Mouse (Mus musculus): ENCODE measurements around the gene Arhgap30. TPM values are rescaled to one million over a fixed set of nuclear protein-coding genes. Genes with fewer than 3 reads are reported as not detected.
A peak's percentile ranks its signal among the peaks of the same experiment; 100 is the strongest.

The Arhgap30 gene
- polyA plus RNA-seq, 1 experiment from 2014 or later, result 0.71 TPM

DNA sequence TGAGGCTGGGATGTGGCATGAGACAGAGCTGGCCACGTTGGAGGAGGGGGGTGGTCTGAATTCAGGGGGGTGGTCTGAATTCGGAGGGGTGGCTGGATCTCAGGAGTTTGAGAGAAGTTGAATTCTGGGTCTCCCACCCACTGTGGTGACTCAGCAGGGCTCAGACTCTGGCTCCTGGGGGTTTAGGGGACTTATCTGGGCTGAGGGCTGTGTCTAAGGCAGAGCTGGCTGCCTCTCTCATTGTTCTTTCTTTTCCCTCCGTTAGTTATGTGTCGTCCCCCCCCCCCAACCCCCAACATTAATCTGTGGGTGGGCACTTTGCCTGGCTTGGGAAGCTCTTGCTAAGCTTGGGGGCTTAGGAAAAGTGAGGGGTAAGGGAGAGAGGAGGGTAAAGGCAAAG, 14.8 kb upstream of the Arhgap30 start:
- H3K9ac ChIP-seq, result no peak overlapping the region
- ATAC-seq (ENCODE audit: low FRiP score) (no peak), DNase-seq (ENCODE audit: low spot score) (no peak)
- H3K27ac ChIP-seq, result no peak overlapping the region
- H3K4me2 ChIP-seq (replicated peaks), result no peak overlapping the region
- H3K36me3 ChIP-seq (replicated peaks; ENCODE audit: control insufficient read depth, insufficient read depth), result no peaks in the 10 kb centered on the region
- no peak overlapping the region for H3K4me3 ChIP-seq (replicated peaks; ENCODE audit: low read length)
- H3K4me1 ChIP-seq (replicated peaks; ENCODE audit: control insufficient read depth, insufficient read depth, low read length), result no peaks in the 10 kb centered on the region
- no peaks in the 10 kb centered on the region for H3K9me3 ChIP-seq (ENCODE audit: control insufficient read depth, low read length)
- 2% methylated on average over 4 of the region's 4 CpGs for WGBS
- no peaks in the 10 kb centered on the region for H3K27me3 ChIP-seq (ENCODE audit: control insufficient read depth, insufficient read depth, low read length)

DNA sequence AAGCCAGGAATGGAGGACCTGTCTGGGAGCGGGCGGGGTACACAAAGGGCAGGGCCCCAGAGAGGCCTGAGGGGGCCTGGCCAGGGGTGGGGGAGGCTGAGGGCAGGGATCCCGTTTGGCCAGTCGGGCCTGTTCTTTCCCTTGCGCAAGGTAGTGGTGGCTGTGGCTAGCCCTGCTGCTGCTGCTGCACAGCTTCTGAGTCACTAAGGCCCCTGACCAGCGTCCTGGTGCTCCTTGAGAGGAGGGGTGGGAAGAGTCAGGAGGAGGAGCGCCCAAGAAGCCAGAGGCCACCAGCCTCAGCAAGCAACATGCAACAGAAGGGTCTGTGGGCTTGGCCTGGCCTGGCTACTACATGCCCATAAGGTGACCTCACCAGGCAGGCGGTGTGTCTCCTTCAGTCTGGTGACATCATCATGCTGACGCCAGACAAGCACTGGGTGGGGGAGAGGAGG, 13.1 kb upstream of the Arhgap30 start:
- H3K27ac ChIP-seq, result no peak overlapping the region
- peaks cover 4% of the 10 kb centered on the region; the same call in 1 of the 2 replicates for H3K4me1 ChIP-seq (replicated peaks; ENCODE audit: control insufficient read depth, insufficient read depth, low read length)
- H3K9me3 ChIP-seq (ENCODE audit: control insufficient read depth, low read length), result no peaks in the 10 kb centered on the region
- H3K4me3 ChIP-seq (replicated peaks; ENCODE audit: low read length), result no peak overlapping the region
- DNase-seq (ENCODE audit: low spot score) (no peak), ATAC-seq (ENCODE audit: low FRiP score) (no peak)
- 0 out of 2 replicates have a peak, but pooled peaks cover 2% of the 10 kb centered on the region for H3K27me3 ChIP-seq (ENCODE audit: control insufficient read depth, insufficient read depth, low read length)
- 67% methylated on average over 9 of the region's 9 CpGs for WGBS
- no peaks in the 10 kb centered on the region for H3K36me3 ChIP-seq (replicated peaks; ENCODE audit: control insufficient read depth, insufficient read depth)
- no peak overlapping the region for H3K9ac ChIP-seq
- H3K4me2 ChIP-seq (replicated peaks), result no peak overlapping the region

DNA sequence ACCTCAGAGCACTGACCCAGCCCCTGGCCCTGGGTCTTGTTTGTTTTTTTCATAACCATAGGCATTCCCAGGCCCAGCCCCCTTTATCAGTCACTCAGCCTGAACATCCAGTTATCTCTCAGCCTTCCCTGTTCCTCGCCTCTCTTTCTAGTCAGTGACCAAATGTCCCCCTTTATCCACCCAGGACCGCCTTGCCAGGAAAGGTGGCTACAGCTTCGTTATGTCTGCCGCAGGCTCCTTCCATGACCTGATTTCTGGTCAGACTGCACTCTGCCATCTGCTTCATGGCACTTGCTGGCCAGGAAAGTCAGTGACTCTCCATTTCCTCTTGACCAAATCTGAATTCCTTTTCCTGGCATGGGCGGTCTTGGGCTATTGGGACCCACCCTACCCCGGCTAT, 10.5 kb upstream of the Arhgap30 start:
- no peaks in the 10 kb centered on the region for H3K9me3 ChIP-seq (ENCODE audit: control insufficient read depth, low read length)
- 0 out of 2 replicates have a peak, but pooled peaks cover 5% of the 10 kb centered on the region for H3K27me3 ChIP-seq (ENCODE audit: control insufficient read depth, insufficient read depth, low read length)
- no peak overlapping the region for H3K4me2 ChIP-seq (replicated peaks)
- no peak overlapping the region for H3K9ac ChIP-seq
- ATAC-seq (ENCODE audit: low FRiP score) (no peak), DNase-seq (ENCODE audit: low spot score) (no peak)
- no peak overlapping the region for H3K27ac ChIP-seq
- peaks cover 4% of the 10 kb centered on the region; the same call in 1 of the 2 replicates for H3K4me1 ChIP-seq (replicated peaks; ENCODE audit: control insufficient read depth, insufficient read depth, low read length)
- H3K36me3 ChIP-seq (replicated peaks; ENCODE audit: control insufficient read depth, insufficient read depth), result no peaks in the 10 kb centered on the region
- no peak overlapping the region for H3K4me3 ChIP-seq (replicated peaks; ENCODE audit: low read length)
- 92% methylated on average over 6 of the region's 6 CpGs for WGBS

DNA sequence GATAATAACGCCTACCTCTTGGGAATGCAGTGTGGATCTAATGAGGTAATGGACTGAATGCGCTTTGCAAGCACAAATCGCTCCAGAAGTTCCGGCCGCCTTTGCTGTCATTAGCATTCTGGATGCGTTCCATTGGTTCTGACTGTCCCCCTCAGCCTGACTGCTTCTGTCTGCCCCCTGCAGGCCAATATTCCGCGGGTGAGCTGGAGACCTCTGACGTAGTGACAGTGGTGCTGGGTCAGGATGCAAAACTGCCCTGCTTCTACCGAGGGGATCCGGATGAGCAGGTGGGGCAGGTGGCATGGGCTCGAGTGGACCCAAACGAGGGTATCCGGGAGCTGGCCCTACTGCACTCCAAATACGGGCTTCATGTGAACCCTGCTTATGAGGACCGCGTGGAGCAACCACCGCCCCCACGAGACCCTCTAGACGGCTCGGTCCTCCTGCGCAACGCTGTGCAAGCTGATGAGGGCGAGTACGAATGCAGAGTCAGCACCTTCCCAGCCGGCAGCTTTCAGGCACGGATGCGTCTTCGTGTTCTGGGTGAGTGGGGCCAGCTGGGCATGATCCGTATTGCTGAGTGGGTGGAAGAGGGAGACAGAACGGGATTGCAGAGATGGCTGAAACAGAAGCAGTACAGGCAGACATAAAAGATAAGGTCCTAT, 8.7 kb upstream of the Arhgap30 start:
- Histone ChIP-seq H3K27ac (peak overlapping the region; percentile 45; the same call in 1 of the 2 replicates), H3K9ac (peak overlapping the region; percentile 47), H3K36me3 (replicated peaks; ENCODE audit: control insufficient read depth, insufficient read depth) (no peaks in the 10 kb centered on the region), H3K4me3 (replicated peaks; ENCODE audit: low read length) (peak overlapping the region; percentile 28), H3K9me3 (ENCODE audit: control insufficient read depth, low read length) (no peaks in the 10 kb centered on the region), H3K4me1 (replicated peaks; ENCODE audit: control insufficient read depth, insufficient read depth, low read length) (peaks cover 4% of the 10 kb centered on the region; the same call in 1 of the 2 replicates), H3K4me2 (replicated peaks) (peak overlapping the region; percentile 50), H3K27me3 (ENCODE audit: control insufficient read depth, insufficient read depth, low read length) (0 out of 2 replicates have a peak, but pooled peaks cover 5% of the 10 kb centered on the region)
- 2% methylated on average over 31 of the region's 31 CpGs for WGBS
- DNase-seq (ENCODE audit: low spot score) (peak; percentile 78), ATAC-seq (ENCODE audit: low FRiP score) (peak; percentile 71)

DNA sequence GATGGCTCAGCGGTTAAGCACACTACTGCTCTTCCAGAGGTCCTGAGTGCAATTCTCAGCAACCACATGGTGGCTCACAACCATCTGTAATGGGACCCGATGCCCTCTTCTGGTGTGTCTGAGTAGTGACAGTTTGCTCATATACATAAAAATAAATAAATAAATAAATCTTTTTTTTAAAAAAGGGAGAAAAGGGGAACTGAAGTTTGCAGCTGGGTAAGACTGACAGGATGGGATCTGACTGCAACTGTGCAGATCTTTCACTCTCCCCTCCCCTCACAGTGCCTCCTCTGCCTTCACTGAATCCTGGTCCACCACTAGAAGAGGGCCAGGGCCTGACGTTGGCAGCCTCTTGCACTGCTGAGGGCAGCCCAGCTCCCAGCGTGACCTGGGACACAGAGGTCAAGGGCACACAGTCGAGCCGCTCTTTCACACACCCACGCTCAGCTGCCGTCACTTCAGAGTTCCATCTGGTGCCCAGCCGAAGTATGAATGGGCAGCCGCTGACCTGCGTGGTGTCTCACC, 6.6 kb upstream of the Arhgap30 start:
- Histone ChIP-seq H3K9me3 (ENCODE audit: control insufficient read depth, low read length) (no peaks in the 10 kb centered on the region), H3K4me3 (replicated peaks; ENCODE audit: low read length) (no peak overlapping the region), H3K36me3 (replicated peaks; ENCODE audit: control insufficient read depth, insufficient read depth) (no peaks in the 10 kb centered on the region), H3K27ac (no peak overlapping the region), H3K9ac (no peak overlapping the region), H3K27me3 (ENCODE audit: control insufficient read depth, insufficient read depth, low read length) (0 out of 2 replicates have a peak, but pooled peaks cover 5% of the 10 kb centered on the region), H3K4me2 (replicated peaks) (no peak overlapping the region), H3K4me1 (replicated peaks; ENCODE audit: control insufficient read depth, insufficient read depth, low read length) (peaks cover 4% of the 10 kb centered on the region; the same call in 1 of the 2 replicates)
- no peak for DNase-seq (ENCODE audit: low spot score)
- no peak for ATAC-seq (ENCODE audit: low FRiP score)
- 77% methylated on average over 11 of the region's 11 CpGs for WGBS

DNA sequence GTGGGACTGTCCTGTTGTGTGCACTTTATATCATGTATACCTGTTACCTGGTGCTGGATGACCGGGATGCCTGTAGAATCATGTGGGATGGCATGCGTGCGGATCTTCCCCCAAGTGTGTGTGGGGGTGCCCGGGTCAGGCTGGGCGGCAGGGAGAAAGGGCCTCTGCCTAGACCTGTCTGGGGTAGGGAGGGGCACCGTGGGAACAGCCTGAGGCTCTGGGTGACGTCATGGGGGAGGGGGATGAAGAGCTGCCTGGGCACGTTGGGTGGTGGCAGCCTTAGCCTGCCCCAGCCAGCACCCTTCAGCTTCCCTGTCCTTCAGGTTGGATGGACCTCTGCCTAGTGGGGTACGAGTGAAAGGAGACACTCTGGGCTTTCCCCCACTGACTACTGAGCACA, 4.4 kb upstream of the Arhgap30 start:
- Histone ChIP-seq H3K9ac (no peak overlapping the region), H3K4me3 (replicated peaks; ENCODE audit: low read length) (no peak overlapping the region), H3K27me3 (ENCODE audit: control insufficient read depth, insufficient read depth, low read length) (0 out of 2 replicates have a peak, but pooled peaks cover 5% of the 10 kb centered on the region), H3K4me2 (replicated peaks) (no peak overlapping the region), H3K4me1 (replicated peaks; ENCODE audit: control insufficient read depth, insufficient read depth, low read length) (peaks cover 4% of the 10 kb centered on the region; the same call in 1 of the 2 replicates), H3K9me3 (ENCODE audit: control insufficient read depth, low read length) (no peaks in the 10 kb centered on the region), H3K36me3 (replicated peaks; ENCODE audit: control insufficient read depth, insufficient read depth) (no peaks in the 10 kb centered on the region), H3K27ac (no peak overlapping the region)
- WGBS, result 75% methylated on average over 9 of the region's 9 CpGs
- no peak for DNase-seq (ENCODE audit: low spot score)
- ATAC-seq (ENCODE audit: low FRiP score), result no peak

DNA sequence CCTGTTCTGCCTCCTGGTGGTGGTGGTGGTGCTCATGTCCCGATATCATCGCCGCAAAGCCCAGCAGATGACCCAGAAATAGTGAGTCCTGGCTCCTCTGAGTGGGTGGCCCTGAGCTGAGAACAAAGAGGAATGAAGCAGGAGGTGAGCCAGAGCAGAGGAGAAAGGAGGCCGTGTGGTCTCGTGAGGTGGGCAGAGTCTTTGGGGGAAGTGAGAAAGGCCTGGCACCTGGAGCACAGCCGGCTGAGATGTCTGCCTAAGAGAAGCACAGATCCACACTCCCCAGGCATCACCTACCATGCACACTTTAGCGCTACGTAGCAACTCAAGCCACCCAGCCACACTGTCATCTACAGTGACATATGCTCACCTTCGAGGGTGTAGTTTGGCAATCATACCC, 3.6 kb upstream of the Arhgap30 start:
- no peak overlapping the region for H3K4me2 ChIP-seq (replicated peaks)
- H3K9ac ChIP-seq, result no peak overlapping the region
- no peak for DNase-seq (ENCODE audit: low spot score)
- no peak overlapping the region for H3K27ac ChIP-seq
- H3K27me3 ChIP-seq (ENCODE audit: control insufficient read depth, insufficient read depth, low read length), result 0 out of 2 replicates have a peak, but pooled peaks cover 5% of the 10 kb centered on the region
- H3K36me3 ChIP-seq (replicated peaks; ENCODE audit: control insufficient read depth, insufficient read depth), result no peaks in the 10 kb centered on the region
- no peak for ATAC-seq (ENCODE audit: low FRiP score)
- no peaks in the 10 kb centered on the region for H3K9me3 ChIP-seq (ENCODE audit: control insufficient read depth, low read length)
- WGBS, result 68% methylated on average over 9 of the region's 9 CpGs
- H3K4me1 ChIP-seq (replicated peaks; ENCODE audit: control insufficient read depth, insufficient read depth, low read length), result 0 out of 2 replicates have a peak, but pooled peaks cover 1% of the 10 kb centered on the region
- no peak overlapping the region for H3K4me3 ChIP-seq (replicated peaks; ENCODE audit: low read length)

DNA sequence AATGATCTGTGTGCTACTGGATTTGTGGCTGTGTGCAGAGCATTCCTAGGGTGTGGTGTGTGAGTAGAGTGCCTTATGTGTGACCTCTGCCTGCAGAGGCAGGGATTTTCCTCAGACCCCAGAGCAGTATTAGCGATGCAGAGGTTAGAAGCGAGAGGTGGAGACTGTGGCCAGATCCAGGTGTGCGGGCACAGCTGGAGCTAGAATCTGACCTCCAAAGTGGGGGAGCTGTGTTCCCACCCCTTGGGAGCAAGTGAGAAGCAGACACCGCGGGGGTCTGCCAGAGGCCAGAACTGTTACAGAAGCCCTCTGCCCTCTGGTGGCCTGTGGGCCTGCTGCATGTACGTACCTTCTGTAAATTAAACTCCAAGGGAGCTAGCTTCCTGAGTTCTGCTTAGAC, 1.7 kb upstream of the Arhgap30 start:
- H3K4me1 ChIP-seq (replicated peaks; ENCODE audit: control insufficient read depth, insufficient read depth, low read length), result no peaks in the 10 kb centered on the region
- no peaks in the 10 kb centered on the region for H3K9me3 ChIP-seq (ENCODE audit: control insufficient read depth, low read length)
- no peaks in the 10 kb centered on the region for H3K36me3 ChIP-seq (replicated peaks; ENCODE audit: control insufficient read depth, insufficient read depth)
- 21% methylated on average over 6 of the region's 6 CpGs for WGBS
- ATAC-seq (ENCODE audit: low FRiP score) (no peak), DNase-seq (ENCODE audit: low spot score) (no peak)
- no peak overlapping the region for H3K4me3 ChIP-seq (replicated peaks; ENCODE audit: low read length)
- no peak overlapping the region for H3K9ac ChIP-seq
- no peak overlapping the region for H3K4me2 ChIP-seq (replicated peaks)
- no peaks in the 10 kb centered on the region for H3K27me3 ChIP-seq (ENCODE audit: control insufficient read depth, insufficient read depth, low read length)
- no peak overlapping the region for H3K27ac ChIP-seq

DNA sequence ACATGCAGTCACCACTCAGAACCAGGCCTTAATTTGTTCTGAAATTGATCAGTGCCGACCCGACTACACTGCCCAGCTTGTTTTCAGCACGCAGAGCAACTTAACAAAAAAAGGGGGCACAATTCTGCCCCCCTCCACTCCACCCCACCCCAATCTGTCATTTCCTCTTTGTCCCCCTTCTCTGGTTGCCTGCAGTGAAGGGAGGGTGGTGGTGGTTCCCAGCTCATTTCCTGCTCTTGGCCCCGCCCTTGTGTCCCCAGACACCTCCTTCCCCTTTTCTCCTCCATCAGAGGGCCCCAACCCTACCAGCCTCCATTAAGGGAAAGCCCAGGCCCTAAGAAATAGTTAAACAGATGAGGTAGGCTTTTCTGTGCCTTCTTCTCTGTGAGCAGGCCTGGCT, 1.3 kb downstream of the Arhgap30 start:
- Histone ChIP-seq H3K9ac (no peak overlapping the region), H3K36me3 (replicated peaks; ENCODE audit: control insufficient read depth, insufficient read depth) (no peaks in the 10 kb centered on the region), H3K4me3 (replicated peaks; ENCODE audit: low read length) (no peak overlapping the region), H3K4me2 (replicated peaks) (no peak overlapping the region), H3K9me3 (ENCODE audit: control insufficient read depth, low read length) (no peaks in the 10 kb centered on the region), H3K27ac (no peak overlapping the region), H3K4me1 (replicated peaks; ENCODE audit: control insufficient read depth, insufficient read depth, low read length) (no peaks in the 10 kb centered on the region), H3K27me3 (ENCODE audit: control insufficient read depth, insufficient read depth, low read length) (no peaks in the 10 kb centered on the region)
- no peak for ATAC-seq (ENCODE audit: low FRiP score)
- WGBS, result 89% methylated on average over 4 of the region's 4 CpGs
- no peak for DNase-seq (ENCODE audit: low spot score)

All from hindbrain, embryonic 14.5 days (tissue).